Mouse (Mus musculus) midbrain, embryonic 12.5 days (tissue): ENCODE measurements around the gene Tcf7l2. TPM values are rescaled to one million over a fixed set of nuclear protein-coding genes. Genes with fewer than 3 reads are reported as not detected.

ENCODE experiments used
- ATAC-seq: fragments of 200-750 bp; cut with Nextera tagmentation; 2 replicates; pipeline ENCODE4 v1.8.0; 2017; ENCODE audit warnings: low read depth, moderate TSS enrichment, moderate library complexity; ENCODE audit not compliant: low FRiP score
- H3K27ac ChIP-seq: fragments of 300-500 bp; sonication (generic); replicated peaks from 2 replicates; pipeline ENCODE4 v1.5.1; 2016; ENCODE audit warnings: mild to moderate bottlenecking
- H3K27me3 ChIP-seq: fragments of 300-500 bp; sonication (generic); 2 replicates; pipeline ENCODE4 v1.6.1; 2016; ENCODE audit warnings: mild to moderate bottlenecking
- H3K36me3 ChIP-seq: fragments of 300-500 bp; sonication (generic); 2 replicates; pipeline ENCODE4 v1.6.1; 2016
- H3K4me1 ChIP-seq: fragments of 300-500 bp; sonication (generic); 2 replicates; pipeline ENCODE4 v1.6.1; 2016
- H3K4me2 ChIP-seq: fragments of 300-500 bp; sonication (generic); replicated peaks from 2 replicates; pipeline ENCODE4 v1.6.1; 2016; ENCODE audit warnings: mild to moderate bottlenecking, moderate library complexity
- H3K4me3 ChIP-seq: fragments of 300-500 bp; sonication (generic); 2 replicates; pipeline ENCODE4 v1.5.1; 2016; ENCODE audit warnings: mild to moderate bottlenecking
- H3K9ac ChIP-seq: fragments of 300-500 bp; sonication (generic); replicated peaks from 2 replicates; pipeline ENCODE4 v1.6.1; 2016; ENCODE audit warnings: mild to moderate bottlenecking, moderate library complexity
- H3K9me3 ChIP-seq: fragments of 300-500 bp; sonication (generic); 2 replicates; pipeline ENCODE4 v1.6.1; 2016; ENCODE audit warnings: mild to moderate bottlenecking
- WGBS: fragments of 180-500 bp; shearing (Covaris S2); methylation state at CpG from one replicate; pipeline ENCODE4 v1.1.7; 2016; 5-methylcytosine and 5-hydroxymethylcytosine counted together
- polyA plus RNA-seq: library from polyadenylated mRNA; unstranded; fragments of >200 nt; fragmentation: Nextera tagmentation; extraction: Ambion mirVana; gene quantifications from 2 replicates; pipeline ENCODE4 v1.2.1, GENCODE M21; 2016

Tcf7l2 gene
- polyA plus RNA-seq, 1 experiment from 2014 or later = 343 TPM

DNA sequence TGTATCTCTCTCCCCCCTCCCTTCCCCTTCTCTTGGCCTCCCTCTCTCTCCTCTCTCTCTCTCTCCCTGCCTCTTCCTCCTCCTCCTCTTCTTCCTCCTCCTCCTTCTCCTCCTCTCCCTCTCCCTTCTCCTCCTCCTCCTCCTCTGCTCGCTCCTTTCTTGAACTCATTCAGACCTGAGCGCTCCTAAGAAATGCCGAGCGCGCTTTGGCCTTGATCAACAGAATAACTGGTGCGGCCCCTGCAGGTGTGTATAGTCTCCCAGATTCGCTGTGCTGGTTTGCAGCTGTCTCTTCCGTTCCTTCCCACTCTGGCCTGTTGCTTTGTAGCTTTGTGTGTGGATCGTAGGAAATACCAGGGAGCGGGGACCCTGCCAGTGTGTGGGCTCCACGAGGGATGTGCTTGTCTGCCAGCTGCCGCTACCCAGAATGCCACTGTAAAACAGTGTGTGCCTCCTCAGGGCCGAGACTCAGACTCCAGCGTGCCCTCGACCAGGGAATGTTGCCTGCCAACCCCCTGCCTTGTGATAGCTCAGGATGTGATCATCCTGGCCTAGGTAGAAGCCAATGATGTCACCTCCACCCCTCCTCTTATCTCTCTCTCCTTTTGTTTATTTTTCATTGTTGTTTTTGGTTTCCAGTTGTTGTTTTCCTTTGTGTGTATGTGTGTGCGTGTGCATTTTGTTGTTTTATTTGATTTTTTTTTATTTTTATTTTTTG lies 184.3 kb downstream of the Tcf7l2 start:
- 75% methylated on average over 16 of the region's 16 CpGs for WGBS
- H3K36me3 ChIP-seq = peaks cover 32% of the 10 kb centered on the region

DNA sequence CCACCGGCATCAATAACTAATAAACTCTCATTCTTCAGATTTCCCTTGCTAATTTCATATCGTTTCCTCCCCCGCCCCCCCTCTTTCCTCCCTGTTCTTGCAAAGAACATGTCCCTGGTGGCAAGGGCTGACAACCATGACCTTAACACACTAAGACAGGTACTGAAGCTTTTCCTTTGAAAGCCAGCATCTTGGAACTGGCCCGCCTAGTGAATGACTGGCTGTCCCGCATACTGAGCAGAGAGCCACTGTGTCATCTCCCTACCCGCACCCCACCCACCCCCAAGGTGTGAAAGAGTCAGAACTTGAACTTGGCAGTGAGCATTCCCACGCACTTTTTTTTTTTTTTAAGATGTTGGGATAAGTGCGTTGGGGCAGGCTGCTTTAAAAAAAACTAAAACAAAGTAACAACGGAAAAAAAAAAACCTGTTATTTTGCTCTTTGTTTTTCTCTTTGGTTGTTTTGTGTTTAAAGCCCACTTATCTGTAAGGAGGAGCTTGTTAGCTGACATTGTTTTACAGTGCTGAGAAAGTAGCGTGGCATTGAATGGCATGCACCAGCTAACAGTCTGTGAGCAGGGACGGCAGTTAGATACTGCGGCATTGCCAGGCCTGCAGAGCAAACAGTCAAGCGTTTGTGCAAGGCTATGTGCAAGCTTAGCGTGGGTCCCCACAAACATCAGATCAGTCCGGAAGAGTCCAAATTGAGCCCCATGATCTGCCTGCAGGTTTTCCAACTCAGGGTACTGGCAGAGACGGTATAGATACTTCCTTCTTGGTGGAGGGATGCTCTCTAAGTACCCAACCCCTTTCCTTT lies 185.4 kb downstream of the Tcf7l2 start:
- H3K4me2 ChIP-seq = no peak overlapping the region
- H3K27ac ChIP-seq = no peak overlapping the region; the same call in 1 of the 2 replicates
- no peak overlapping the region for H3K9ac ChIP-seq
- no peaks in the 10 kb centered on the region for H3K9me3 ChIP-seq
- no peak overlapping the region for H3K4me3 ChIP-seq
- peak; percentile 29; the same call in 1 of the 2 replicates for ATAC-seq
- peaks cover 28% of the 10 kb centered on the region for H3K4me1 ChIP-seq
- peaks cover 3% of the 10 kb centered on the region; the same call in 1 of the 2 replicates for H3K27me3 ChIP-seq
- H3K36me3 ChIP-seq = peaks cover 29% of the 10 kb centered on the region
- 80% methylated on average over 16 of the region's 16 CpGs for WGBS

More for the DNA sequence above, 184.3 kb downstream of the Tcf7l2 start:
- Histone ChIP-seq H3K4me1 (peaks cover 28% of the 10 kb centered on the region), H3K9me3 (no peaks in the 10 kb centered on the region), H3K4me3 (no peak overlapping the region), H3K9ac (no peak overlapping the region), H3K4me2 (no peak overlapping the region), H3K27ac (peak overlapping the region; percentile 52; the same call in 1 of the 2 replicates), H3K27me3 (peaks cover 3% of the 10 kb centered on the region; the same call in 1 of the 2 replicates)
- no peak for ATAC-seq

DNA sequence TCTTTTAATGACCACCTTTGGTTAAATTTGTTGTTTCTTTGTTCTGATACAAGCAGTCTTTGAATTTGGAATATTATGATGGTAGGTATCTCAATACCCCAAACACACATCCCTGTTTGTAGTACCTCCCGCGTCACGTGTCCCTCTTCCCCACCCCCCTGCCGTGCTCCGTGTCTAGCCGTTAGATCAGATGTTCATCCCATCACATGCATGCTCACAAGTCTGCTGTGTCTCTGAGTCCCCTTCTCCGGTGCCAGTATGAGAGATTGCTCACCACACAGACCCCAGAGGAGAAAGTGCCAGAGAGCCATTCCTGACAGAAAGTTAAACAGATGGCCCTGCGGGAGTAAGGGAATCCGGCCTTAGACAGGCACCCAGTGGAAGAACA lies 186.0 kb downstream of the Tcf7l2 start:
- WGBS = 94% methylated on average over 9 of the region's 9 CpGs
- no peak overlapping the region for H3K4me3 ChIP-seq
- no peak overlapping the region for H3K27ac ChIP-seq
- no peaks in the 10 kb centered on the region for H3K9me3 ChIP-seq
- peaks cover 28% of the 10 kb centered on the region for H3K4me1 ChIP-seq
- H3K9ac ChIP-seq = no peak overlapping the region
- H3K36me3 ChIP-seq = peaks cover 23% of the 10 kb centered on the region
- no peak overlapping the region for H3K4me2 ChIP-seq
- ATAC-seq = no peak
- H3K27me3 ChIP-seq = peaks cover 3% of the 10 kb centered on the region; the same call in 1 of the 2 replicates

DNA sequence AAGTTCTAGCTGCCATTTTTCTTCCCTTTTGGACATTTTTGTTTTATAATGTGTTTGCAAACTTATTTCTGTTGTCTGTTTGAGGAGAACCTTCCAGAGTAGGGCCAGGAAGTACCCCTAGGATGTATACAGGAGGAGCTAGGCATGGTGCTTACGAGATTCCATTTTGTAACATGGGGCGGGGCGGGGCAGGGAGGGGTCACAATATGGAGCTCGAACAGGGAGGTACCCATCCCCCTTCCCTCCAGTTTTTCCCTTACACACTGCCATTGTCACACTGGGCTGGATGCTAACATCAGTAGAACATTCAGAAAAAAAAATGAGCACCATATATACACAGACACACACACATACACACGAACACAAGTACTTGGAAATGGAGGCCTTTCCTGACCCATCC lies 187.1 kb downstream of the Tcf7l2 start:
- H3K4me2 ChIP-seq = no peak overlapping the region
- peaks cover 20% of the 10 kb centered on the region for H3K36me3 ChIP-seq
- no peak overlapping the region for H3K4me3 ChIP-seq
- H3K4me1 ChIP-seq = peaks cover 23% of the 10 kb centered on the region
- WGBS = 93% methylated on average over 5 of the region's 5 CpGs
- ATAC-seq = no peak
- H3K9me3 ChIP-seq = no peaks in the 10 kb centered on the region
- H3K27me3 ChIP-seq = no peaks in the 10 kb centered on the region
- H3K9ac ChIP-seq = no peak overlapping the region
- no peak overlapping the region for H3K27ac ChIP-seq

DNA sequence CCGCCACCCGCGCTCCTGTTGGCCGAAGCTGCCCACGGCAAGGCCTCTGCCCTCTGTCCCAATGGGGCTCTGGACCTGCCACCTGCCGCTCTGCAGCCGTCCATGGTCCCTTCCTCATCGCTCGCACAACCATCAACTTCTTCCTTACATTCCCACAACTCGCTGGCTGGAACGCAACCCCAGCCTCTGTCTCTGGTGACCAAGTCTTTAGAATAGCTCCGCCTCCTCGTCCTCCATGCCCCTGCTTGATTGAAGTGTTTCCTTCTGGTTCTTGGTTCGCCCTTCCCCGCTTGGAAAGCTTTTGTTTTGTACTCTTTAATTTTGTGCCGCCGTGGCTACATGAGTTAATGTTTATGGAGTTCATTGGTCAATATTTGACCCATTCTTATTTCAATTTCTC lies 190.0 kb downstream of the Tcf7l2 start:
- peaks cover 20% of the 10 kb centered on the region for H3K4me1 ChIP-seq
- 0 out of 2 replicates have a peak overlapping the region, but pooled peaks have one; percentile 40 for H3K27ac ChIP-seq
- peaks cover 20% of the 10 kb centered on the region for H3K36me3 ChIP-seq
- H3K4me2 ChIP-seq = no peak overlapping the region
- ATAC-seq = no peak
- no peaks in the 10 kb centered on the region for H3K27me3 ChIP-seq
- H3K9me3 ChIP-seq = no peaks in the 10 kb centered on the region
- no peak overlapping the region for H3K4me3 ChIP-seq
- 91% methylated on average over 17 of the region's 17 CpGs for WGBS
- H3K9ac ChIP-seq = no peak overlapping the region

DNA sequence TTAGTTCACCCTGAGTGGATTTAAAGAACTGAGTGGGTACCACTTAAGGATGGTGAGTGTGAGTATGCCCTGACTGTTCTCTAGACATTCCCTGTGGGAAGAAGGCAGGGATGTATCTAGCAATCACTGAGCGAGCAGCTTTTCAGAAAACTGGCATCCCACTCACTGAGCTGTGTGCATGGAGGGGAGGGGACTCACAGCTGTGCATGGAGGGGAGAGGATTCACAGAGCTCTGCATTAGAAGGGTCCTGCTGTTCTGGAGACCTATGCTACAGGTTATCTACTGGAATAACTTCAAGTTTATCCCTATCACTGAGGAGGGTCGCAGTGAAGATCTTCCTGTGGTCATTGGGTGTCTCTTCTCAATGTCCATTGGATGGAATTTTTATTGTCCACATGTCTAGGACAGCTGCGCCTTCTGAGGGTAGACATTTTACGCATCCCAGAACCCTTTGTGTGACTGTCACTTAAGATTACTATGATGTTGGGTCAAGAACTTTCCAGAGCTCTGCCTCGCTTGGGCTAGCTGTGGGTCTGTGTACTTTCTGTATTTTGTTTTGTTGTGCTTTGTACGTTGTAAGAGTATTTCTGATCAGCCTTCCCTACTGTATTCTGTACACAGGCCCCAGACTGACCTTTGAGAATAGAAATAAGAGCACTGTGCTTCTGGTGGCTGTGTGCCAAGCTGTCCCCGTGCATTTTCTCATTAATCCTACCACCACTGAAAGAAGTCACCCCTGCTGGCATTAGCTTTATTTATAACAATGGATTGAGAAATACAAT lies 192.5 kb downstream of the Tcf7l2 start:
- Histone ChIP-seq H3K27me3 (no peaks in the 10 kb centered on the region), H3K9me3 (no peaks in the 10 kb centered on the region), H3K9ac (no peak overlapping the region), H3K27ac (peak overlapping the region; percentile 57), H3K4me1 (peaks cover 14% of the 10 kb centered on the region), H3K4me2 (no peak overlapping the region), H3K36me3 (peaks cover 10% of the 10 kb centered on the region), H3K4me3 (no peak overlapping the region)
- peak; percentile 45; the same call in 1 of the 2 replicates for ATAC-seq
- 54% methylated on average over 7 of the region's 7 CpGs for WGBS

DNA sequence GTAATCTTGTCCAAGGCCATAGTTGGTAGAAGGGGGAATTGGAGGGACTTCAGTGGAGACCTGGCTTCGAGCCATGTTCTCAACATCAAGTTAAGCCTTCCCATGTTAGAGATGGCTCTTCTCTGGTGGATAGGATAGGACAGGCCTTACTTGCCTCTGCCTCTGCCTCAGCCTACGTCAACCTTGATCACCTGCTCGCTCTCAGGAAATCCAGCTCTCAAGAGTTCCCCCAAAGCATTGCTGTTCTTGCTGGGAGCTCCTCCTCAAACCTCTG lies 193.0 kb downstream of the Tcf7l2 start:
- Histone ChIP-seq H3K9me3 (no peaks in the 10 kb centered on the region), H3K9ac (no peak overlapping the region), H3K4me2 (no peak overlapping the region), H3K27me3 (no peaks in the 10 kb centered on the region), H3K36me3 (peaks cover 10% of the 10 kb centered on the region), H3K4me3 (no peak overlapping the region), H3K27ac (peak overlapping the region; percentile 57), H3K4me1 (peaks cover 14% of the 10 kb centered on the region)
- WGBS = 90% methylated on average over 3 of the region's 3 CpGs
- ATAC-seq = no peak

DNA sequence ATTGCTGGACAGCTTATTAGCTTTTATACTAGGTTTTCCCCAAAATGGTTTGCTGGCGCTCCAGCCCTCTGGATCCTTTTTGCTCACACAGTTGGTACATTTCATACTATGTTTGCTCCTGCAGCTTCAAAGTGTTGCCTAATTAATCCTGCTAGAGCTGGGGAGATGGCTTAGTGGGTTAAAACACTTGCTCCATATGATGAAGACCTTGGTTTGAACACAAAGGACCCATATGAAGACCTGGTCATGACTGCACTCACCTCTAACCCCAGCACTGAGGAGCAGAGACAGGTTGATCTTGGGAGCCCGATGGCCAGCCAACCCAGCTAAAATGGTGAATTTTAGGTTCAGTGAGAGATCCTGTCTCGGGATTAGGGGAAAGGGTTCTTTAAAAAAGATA lies 195.4 kb downstream of the Tcf7l2 start:
- H3K27ac ChIP-seq = no peak overlapping the region; the same call in 1 of the 2 replicates
- H3K9me3 ChIP-seq = no peaks in the 10 kb centered on the region
- H3K4me1 ChIP-seq = peaks cover 31% of the 10 kb centered on the region
- H3K4me2 ChIP-seq = no peak overlapping the region
- WGBS = 91% methylated on average over 3 of the region's 3 CpGs
- no peaks in the 10 kb centered on the region for H3K27me3 ChIP-seq
- H3K4me3 ChIP-seq = no peak overlapping the region
- H3K9ac ChIP-seq = no peak overlapping the region
- no peaks in the 10 kb centered on the region for H3K36me3 ChIP-seq
- no peak for ATAC-seq

DNA sequence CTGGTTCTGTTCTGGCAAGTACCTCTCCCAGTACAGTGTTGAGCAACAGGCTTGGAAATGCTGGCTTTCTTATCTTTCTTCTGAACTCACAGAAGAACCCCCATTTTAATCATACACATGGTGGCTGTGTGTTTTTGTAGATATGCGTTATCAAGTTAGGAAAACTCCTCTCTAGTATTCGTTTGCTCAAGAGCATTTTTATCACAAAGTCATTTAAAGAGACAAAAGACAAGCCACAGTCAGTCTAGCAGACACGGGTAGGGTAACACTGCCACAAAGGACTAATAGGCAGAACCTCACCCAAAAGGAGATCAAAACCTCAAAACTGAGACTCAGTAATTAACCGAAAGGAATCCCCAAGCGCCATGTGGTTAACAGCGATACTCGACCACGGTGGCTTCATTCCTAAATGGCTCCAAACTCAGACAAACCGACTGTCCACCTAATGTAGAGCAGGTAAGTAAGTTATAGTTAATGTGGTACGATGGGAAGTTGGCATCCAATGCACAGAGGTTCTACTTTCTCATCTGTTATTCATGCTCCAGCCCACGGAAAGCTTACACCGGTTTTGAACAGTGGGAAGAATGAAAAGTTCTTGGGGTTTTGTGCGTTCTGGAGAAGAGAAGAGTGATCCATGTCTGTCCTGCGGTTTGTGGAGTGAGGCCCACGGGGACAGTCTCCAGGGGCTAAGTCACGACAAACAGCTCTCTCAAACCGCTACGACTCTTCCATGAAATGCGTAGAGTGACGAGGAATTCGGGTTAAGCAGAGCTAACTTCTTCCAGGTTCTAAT lies 196.8 kb downstream of the Tcf7l2 start:
- Histone ChIP-seq H3K27me3 (no peaks in the 10 kb centered on the region), H3K27ac (no peak overlapping the region), H3K36me3 (no peaks in the 10 kb centered on the region), H3K4me3 (no peak overlapping the region), H3K4me1 (peaks cover 31% of the 10 kb centered on the region), H3K4me2 (no peak overlapping the region), H3K9ac (no peak overlapping the region), H3K9me3 (no peaks in the 10 kb centered on the region)
- no peak for ATAC-seq
- WGBS = 92% methylated on average over 21 of the region's 21 CpGs

DNA sequence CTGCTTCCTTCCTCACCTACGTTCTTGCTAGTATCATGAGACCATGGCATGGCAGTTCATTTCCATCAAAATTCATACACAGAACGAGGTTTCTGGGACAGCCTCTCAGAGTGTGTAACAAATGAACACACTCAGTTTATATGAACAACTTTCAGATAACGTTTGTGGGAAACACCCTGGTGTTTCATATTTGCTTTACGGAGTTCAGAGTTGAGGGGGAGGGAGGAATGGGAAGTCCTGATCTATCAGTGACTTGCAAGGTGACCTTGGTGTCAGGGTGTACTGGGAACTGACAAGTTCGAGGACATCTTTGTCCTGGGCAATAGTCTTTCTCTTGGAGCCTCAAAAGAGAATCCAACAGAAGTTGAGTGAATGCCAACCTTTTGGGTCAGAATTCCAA lies 197.5 kb downstream of the Tcf7l2 start:
- H3K9ac ChIP-seq = no peak overlapping the region
- H3K27me3 ChIP-seq = no peaks in the 10 kb centered on the region
- WGBS = 86% methylated on average over 5 of the region's 5 CpGs
- H3K27ac ChIP-seq = no peak overlapping the region
- H3K4me3 ChIP-seq = no peak overlapping the region
- H3K9me3 ChIP-seq = no peaks in the 10 kb centered on the region
- ATAC-seq = no peak
- no peaks in the 10 kb centered on the region for H3K36me3 ChIP-seq
- no peak overlapping the region for H3K4me2 ChIP-seq
- peaks cover 25% of the 10 kb centered on the region for H3K4me1 ChIP-seq

DNA sequence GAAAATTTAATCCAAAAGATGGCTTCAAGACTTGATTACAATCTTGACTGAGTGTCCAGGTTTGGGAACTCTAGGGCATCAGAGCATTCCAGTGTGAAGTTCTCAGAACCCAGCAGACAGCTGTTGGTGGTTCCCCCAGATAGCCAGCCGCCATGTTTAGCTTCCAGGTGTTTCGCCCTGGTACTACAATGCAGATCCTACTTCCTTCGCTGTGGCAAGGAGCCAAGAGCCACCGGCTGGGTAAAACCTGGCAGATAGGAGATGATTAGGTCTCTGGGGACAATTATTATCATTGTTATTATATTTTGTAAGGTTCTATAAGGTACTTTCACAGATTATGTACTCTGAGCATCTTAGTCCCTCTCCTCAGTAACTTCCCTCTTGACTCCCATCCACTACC lies 198.1 kb downstream of the Tcf7l2 start:
- Histone ChIP-seq H3K27me3 (no peaks in the 10 kb centered on the region), H3K9me3 (no peaks in the 10 kb centered on the region), H3K27ac (no peak overlapping the region), H3K4me3 (no peak overlapping the region), H3K4me2 (no peak overlapping the region), H3K9ac (no peak overlapping the region), H3K4me1 (peaks cover 18% of the 10 kb centered on the region), H3K36me3 (no peaks in the 10 kb centered on the region)
- 99% methylated on average over 4 of the region's 4 CpGs for WGBS
- no peak for ATAC-seq
